Mouse (Mus musculus) heart, adult 2 months (tissue): Measurements from ENCODE around the gene Gas6. TPM values are rescaled to one million over a fixed set of nuclear protein-coding genes. Genes with fewer than 3 reads are reported as not detected.
A peak's percentile ranks its signal among the peaks of the same experiment; 100 is the strongest.

Experiments used
- DNase-seq, 2 experiments: peaks; one replicate each; pipeline ENCODE4 v3.0.0; 2021
- H3K27ac ChIP-seq: fragments of 200-600 bp; 2 replicates; pipeline ENCODE4 v1.8.1; 2022
- H3K27me3 ChIP-seq: fragments of 200-500 bp; 2 replicates; pipeline ENCODE4 v1.6.1; 2012; ENCODE audit warnings: mild to moderate bottlenecking, low read length, inconsistent platforms, mixed read lengths; ENCODE audit not compliant: control insufficient read depth, insufficient read depth
- H3K36me3 ChIP-seq: fragments of 200-500 bp; 2 replicates; pipeline ENCODE4 v1.6.1; 2012; ENCODE audit warnings: low read length, inconsistent platforms; ENCODE audit not compliant: control insufficient read depth, insufficient read depth
- H3K4me1 ChIP-seq: fragments of 200-500 bp; 2 replicates; pipeline ENCODE4 v1.6.1; 2011; ENCODE audit warnings: low read length; ENCODE audit not compliant: control insufficient read depth, insufficient read depth
- H3K4me3 ChIP-seq: fragments of 200-600 bp; 2 replicates; pipeline ENCODE4 v1.8.1; 2022
- H3K79me2 ChIP-seq: fragments of 200-500 bp; replicated peaks from 2 replicates; pipeline ENCODE4 v1.6.1; 2012; ENCODE audit warnings: mild to moderate bottlenecking, inconsistent platforms, low read length, moderate library complexity, mixed read lengths; ENCODE audit not compliant: control insufficient read depth, insufficient read depth
- H3K9ac ChIP-seq: fragments of 200-500 bp; 2 replicates; pipeline ENCODE4 v1.6.1; 2012; ENCODE audit warnings: low read depth, mild to moderate bottlenecking, control low read depth, inconsistent platforms, low read length, mixed read lengths
- CTCF ChIP-seq: fragments of 200-600 bp; IDR thresholded peaks from 2 replicates; pipeline ENCODE4 v1.8.1; 2022; ENCODE audit warnings: antibody characterized with exemption, mild to moderate bottlenecking, moderate library complexity
- EP300 ChIP-seq: fragments of 200-500 bp; IDR thresholded peaks from 2 replicates; pipeline ENCODE4 v1.6.1; 2011; ENCODE audit warnings: low read depth, low read length, control low read depth; ENCODE audit not compliant: insufficient read depth
- POLR2A ChIP-seq: fragments of 200-500 bp; IDR thresholded peaks from 2 replicates; pipeline ENCODE4 v1.6.1; 2011; ENCODE audit warnings: mild to moderate bottlenecking, low read depth, low read length, control low read depth; ENCODE audit not compliant: insufficient read depth
- WGBS: fragments of 180-500 bp; shearing (Covaris S2); methylation state at CpG from one replicate; pipeline ENCODE4 v1.1.7; 2018; 5-methylcytosine and 5-hydroxymethylcytosine counted together
- intact Hi-C: fragments of 180-260 bp; cut with DNase I; formaldehyde crosslinking; loops from one replicate; pipeline ENCODE4 v1.15.1; 2025
- polyA plus RNA-seq: library from polyadenylated mRNA; depleted of rRNA; stranded (reverse); fragments of >200 nt; gene quantifications from 2 replicates; pipeline ENCODE4 v1.2.3, GENCODE M21; 2012
- total RNA-seq, 2 experiments: library from RNA; stranded (reverse); gene quantifications; 2 replicates each; pipeline ENCODE4 v1.2.3; 2021

The Gas6 gene
- total and polyA plus RNA-seq, 3 experiments = 114 to 133 (median 129) TPM

DNA sequence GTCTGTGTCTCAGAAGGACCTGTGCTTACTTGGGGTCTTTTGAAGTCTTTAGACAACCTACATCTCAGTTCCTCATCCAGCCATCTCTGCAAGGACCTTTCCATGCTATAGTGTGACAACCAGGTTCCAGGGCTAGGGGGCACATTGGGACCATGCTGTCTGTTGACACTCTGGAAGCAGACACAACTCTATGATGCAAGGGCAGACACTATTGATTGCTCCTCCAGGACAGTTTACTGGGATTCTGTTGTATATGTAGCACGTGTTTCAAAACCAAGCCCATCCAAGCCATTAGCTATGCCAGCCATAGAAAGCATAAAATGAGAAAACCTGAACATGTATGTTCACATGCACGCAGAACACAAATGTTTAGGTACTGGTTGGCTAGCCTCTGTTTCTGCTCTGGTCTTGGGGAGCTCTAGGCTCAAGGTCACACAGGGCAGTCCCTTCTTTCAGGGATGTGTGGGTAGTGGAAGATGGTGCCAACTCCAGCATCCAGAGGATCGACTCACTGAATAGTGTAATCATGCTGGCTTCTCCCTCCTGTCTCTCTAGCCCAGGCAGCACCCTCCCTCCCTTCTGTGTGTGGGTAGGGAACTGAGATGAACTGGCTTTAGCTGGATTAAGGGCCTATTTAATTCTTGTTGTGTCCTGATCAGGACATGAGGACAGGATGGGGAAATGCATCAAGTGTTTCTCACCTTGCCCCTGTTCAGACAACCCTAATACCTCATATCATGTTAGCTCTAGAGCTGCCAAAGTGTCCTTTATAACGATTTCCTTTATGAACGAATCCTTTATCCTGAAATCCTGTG lies 19.5 kb upstream of the Gas6 start:
- Histone ChIP-seq H3K27me3 (no peaks in the 10 kb centered on the region), H3K79me2 (no peaks in the 10 kb centered on the region), H3K27ac (no peak overlapping the region), H3K36me3 (no peaks in the 10 kb centered on the region), H3K9ac (no peak overlapping the region), H3K4me1 (peaks cover 9% of the 10 kb centered on the region), H3K4me3 (no peak overlapping the region)
- no peak for DNase-seq
- intact Hi-C loops = no loop called here
- no peak for TF ChIP-seq EP300
- no peak for TF ChIP-seq CTCF
- no peak for TF ChIP-seq POLR2A
- 73% methylated on average over 5 of the region's 5 CpGs for WGBS

DNA sequence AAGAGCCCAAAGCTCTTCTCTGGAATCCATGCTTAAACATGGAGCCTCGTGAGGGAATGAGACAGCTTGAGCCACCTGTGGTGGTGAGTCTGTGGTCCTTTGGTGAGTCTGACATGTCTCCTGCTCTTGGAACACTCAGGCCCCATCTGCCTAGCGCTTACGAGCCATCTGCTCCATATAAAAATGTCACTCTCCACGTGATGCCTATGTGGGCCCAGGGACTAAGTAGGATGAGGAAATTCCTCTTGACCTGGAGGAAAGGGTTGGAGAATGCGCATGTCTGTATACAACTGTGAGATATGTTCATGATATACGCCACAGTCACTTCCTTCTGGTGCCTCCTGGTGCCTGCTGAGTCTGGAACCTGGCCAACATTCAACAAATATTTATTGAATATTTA lies 18.4 kb upstream of the Gas6 start:
- H3K36me3 ChIP-seq = no peaks in the 10 kb centered on the region
- no peak overlapping the region for H3K4me3 ChIP-seq
- no peaks in the 10 kb centered on the region for H3K79me2 ChIP-seq
- no peak overlapping the region for H3K9ac ChIP-seq
- TF ChIP-seq CTCF = no peak
- TF ChIP-seq POLR2A = no peak
- TF ChIP-seq EP300 = no peak
- peaks cover 9% of the 10 kb centered on the region for H3K4me1 ChIP-seq
- no peak overlapping the region for H3K27ac ChIP-seq
- WGBS = 65% methylated on average over 6 of the region's 6 CpGs
- no peaks in the 10 kb centered on the region for H3K27me3 ChIP-seq
- intact Hi-C loops = no loop called here
- no peak for DNase-seq

DNA sequence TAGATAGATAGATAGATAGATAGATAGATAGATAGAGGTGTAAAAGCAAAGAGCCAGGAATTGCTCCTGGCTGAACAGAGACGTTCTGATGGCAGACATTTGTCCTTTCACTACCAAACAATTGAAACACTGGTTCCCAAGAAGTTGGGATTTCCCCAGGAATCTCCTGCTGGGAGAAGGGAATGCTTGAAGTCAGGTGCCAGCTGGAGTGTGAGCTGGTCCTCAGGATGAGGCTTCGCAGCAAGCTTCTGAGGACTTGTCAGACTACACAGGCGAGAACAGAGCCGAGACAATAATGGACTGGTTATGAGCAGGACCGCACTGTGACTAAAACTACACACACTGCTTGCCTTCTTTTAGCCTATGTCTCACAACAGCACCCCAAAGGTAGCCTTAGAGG lies 17.7 kb upstream of the Gas6 start:
- 85% methylated on average over 5 of the region's 5 CpGs for WGBS
- no peaks in the 10 kb centered on the region for H3K79me2 ChIP-seq
- intact Hi-C loops = no loop called here
- H3K4me1 ChIP-seq = peaks cover 7% of the 10 kb centered on the region
- H3K27me3 ChIP-seq = no peaks in the 10 kb centered on the region
- no peak overlapping the region for H3K9ac ChIP-seq
- no peak for DNase-seq
- H3K4me3 ChIP-seq = no peak overlapping the region
- no peaks in the 10 kb centered on the region for H3K36me3 ChIP-seq
- TF ChIP-seq CTCF (no peak), POLR2A (no peak), EP300 (no peak)
- H3K27ac ChIP-seq = no peak overlapping the region

DNA sequence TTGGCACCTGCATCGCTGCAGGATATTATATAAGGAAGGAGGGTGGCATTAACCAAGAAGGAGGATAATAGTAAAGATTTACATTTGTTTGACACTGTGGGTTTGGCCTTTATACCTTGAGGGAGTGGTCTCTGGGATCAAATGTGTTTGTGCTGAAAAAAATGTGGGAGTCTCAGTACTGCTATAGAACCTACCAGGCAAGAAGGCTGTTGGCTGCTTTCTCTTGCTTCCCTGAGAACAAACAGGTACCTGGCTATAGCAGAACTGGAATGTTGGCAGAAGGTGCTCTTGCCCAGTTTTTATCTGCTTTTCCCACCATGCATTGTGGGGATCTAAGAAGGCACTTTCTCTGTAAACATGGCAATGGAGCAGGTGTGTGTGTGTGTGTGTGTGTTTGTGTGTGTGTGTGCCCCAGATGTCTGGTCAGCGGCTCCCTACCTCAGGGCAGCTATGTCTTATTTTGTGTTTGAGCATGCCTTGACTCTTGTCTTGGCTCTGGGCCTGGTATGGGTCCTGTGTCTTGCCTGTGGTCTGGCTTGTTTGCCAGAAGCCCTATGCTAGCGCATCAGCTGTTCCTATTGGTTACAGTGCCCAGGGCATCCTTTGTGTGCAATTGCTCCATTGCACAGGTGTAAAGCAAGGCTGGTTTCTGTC lies 13.1 kb upstream of the Gas6 start:
- no peak for TF ChIP-seq EP300
- no peak for TF ChIP-seq CTCF
- no peak for TF ChIP-seq POLR2A
- peaks cover 10% of the 10 kb centered on the region; the same call in 1 of the 2 replicates for H3K4me1 ChIP-seq
- no peak overlapping the region for H3K27ac ChIP-seq
- no peaks in the 10 kb centered on the region for H3K27me3 ChIP-seq
- intact Hi-C loops = no loop called here
- no peak overlapping the region for H3K9ac ChIP-seq
- DNase-seq = no peak
- H3K4me3 ChIP-seq = no peak overlapping the region
- H3K36me3 ChIP-seq = no peaks in the 10 kb centered on the region
- 65% methylated on average over 3 of the region's 3 CpGs for WGBS
- no peaks in the 10 kb centered on the region for H3K79me2 ChIP-seq

DNA sequence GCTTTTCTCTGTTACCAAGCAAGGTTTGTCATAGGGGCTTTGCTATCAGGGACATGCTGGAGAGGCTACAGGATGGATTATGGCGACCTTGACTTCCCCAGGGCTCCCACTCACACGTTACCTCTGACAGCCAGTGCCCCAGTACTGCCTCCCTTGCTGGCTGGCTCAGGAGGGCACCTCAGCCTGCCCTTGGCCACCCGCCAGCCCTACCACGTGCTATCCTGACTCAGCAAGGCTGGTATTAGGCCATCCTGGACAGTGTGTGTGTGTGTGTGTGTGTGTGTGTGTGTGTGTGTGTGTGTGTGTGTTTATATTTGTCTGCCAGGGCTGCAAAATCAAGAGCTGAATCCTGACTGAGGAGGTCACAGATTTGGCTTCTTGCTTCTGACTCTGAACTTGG lies 12.6 kb upstream of the Gas6 start:
- H3K27me3 ChIP-seq = no peaks in the 10 kb centered on the region
- peaks cover 10% of the 10 kb centered on the region; the same call in 1 of the 2 replicates for H3K4me1 ChIP-seq
- peak; percentile 77 for TF ChIP-seq EP300
- no peak for TF ChIP-seq POLR2A
- TF ChIP-seq CTCF = no peak
- H3K27ac ChIP-seq = no peak overlapping the region
- no peak overlapping the region for H3K9ac ChIP-seq
- intact Hi-C loops = no loop called here
- H3K79me2 ChIP-seq = no peaks in the 10 kb centered on the region
- 33% methylated on average over 4 of the region's 4 CpGs for WGBS
- no peaks in the 10 kb centered on the region for H3K36me3 ChIP-seq
- no peak overlapping the region for H3K4me3 ChIP-seq
- peak; percentile 80 to 82 for DNase-seq
